Mouse (Mus musculus): ENCODE measurements around the gene Camsap3.

- TF ChIP-seq CTCF (IDR thresholded peaks at IDR 0.05; ENCODE audit: insufficient read depth, low read length) (no peak), POLR2A (IDR thresholded peaks at IDR 0.05; ENCODE audit: borderline replicate concordance, extremely low read depth, low read depth, low read length) (no peak)
Measured at GRCm38 (mm10) chr8:3556114-3556513, 31.0 kb upstream of the Camsap3 start.
